Mouse (Mus musculus) MEL (cell line): ENCODE results near the gene F830045P16Rik. TPM values are rescaled to one million over a fixed set of nuclear protein-coding genes. Genes with fewer than 3 reads are reported as not detected.

ENCODE experiments used
- DNase-seq: peaks from one replicate; pipeline ENCODE4 v3.0.0; 2011; ENCODE audit warnings: low read depth, low spot score
- H3K27ac ChIP-seq: 2 replicates; pipeline ENCODE4 v1.5.1; 2012; ENCODE audit warnings: low read depth, mild to moderate bottlenecking, control low read depth, low read length, moderate library complexity; ENCODE audit not compliant: control insufficient read depth
- H3K27me3 ChIP-seq, 2 experiments: fragments of 150-350 bp in 1 of 2; sonication (generic) in 1 of 2; 2 replicates each; pipeline ENCODE4 v1.6.1; 2012; ENCODE audit warnings: low read length in 2 of 2, mild to moderate bottlenecking in 2 of 2, improper control_type of control experiment in 1 of 2, moderate library complexity in 1 of 2; ENCODE audit not compliant: insufficient read depth in 2 of 2, control insufficient read depth in 1 of 2
- H3K36me3 ChIP-seq, 2 experiments: 2 replicates each; pipeline ENCODE4 v1.6.1; 2012 to 2014; ENCODE audit warnings: low read length in 2 of 2, improper control_type of control experiment in 1 of 2, inconsistent platforms in 1 of 2, mild to moderate bottlenecking in 1 of 2; ENCODE audit not compliant: insufficient read depth in 2 of 2, control insufficient read depth in 1 of 2
- H3K4me1 ChIP-seq, 2 experiments: fragments of 150-350 bp in 1 of 2; sonication (generic) in 1 of 2; 2 replicates each; pipeline ENCODE4 v1.6.1; 2012; ENCODE audit warnings: low read length in 2 of 2, improper control_type of control experiment in 1 of 2, mild to moderate bottlenecking in 1 of 2; ENCODE audit not compliant: insufficient read depth in 2 of 2, control insufficient read depth in 1 of 2
- H3K4me3 ChIP-seq, 2 experiments: fragments of 150-350 bp in 1 of 2; sonication (generic) in 1 of 2; 2 replicates each; pipeline ENCODE4 v1.5.1; 2012; ENCODE audit warnings: low read depth in 2 of 2, low read length in 2 of 2, mild to moderate bottlenecking in 2 of 2, moderate library complexity in 2 of 2, control low read depth in 1 of 2, improper control_type of control experiment in 1 of 2; ENCODE audit not compliant: control insufficient read depth in 1 of 2, insufficient read depth in 1 of 2
- H3K79me2 ChIP-seq: 2 replicates; pipeline ENCODE4 v1.6.1; 2012; ENCODE audit warnings: mild to moderate bottlenecking, low read length, moderate library complexity; ENCODE audit not compliant: control insufficient read depth, poor library complexity, insufficient read depth
- H3K9ac ChIP-seq: 2 replicates; pipeline ENCODE4 v1.6.1; 2012; ENCODE audit warnings: low read depth, mild to moderate bottlenecking, control low read depth, low read length, moderate library complexity; ENCODE audit not compliant: control insufficient read depth, poor library complexity, severe bottlenecking
- H3K9me3 ChIP-seq: fragments of 150-350 bp; sonication (generic); replicated peaks from 2 replicates; pipeline ENCODE4 v1.6.1; 2012; ENCODE audit warnings: mild to moderate bottlenecking, low read length, improper control_type of control experiment, moderate library complexity; ENCODE audit not compliant: insufficient read depth
- BHLHE40 ChIP-seq: IDR thresholded peaks from 2 replicates; pipeline ENCODE4 v1.6.1; 2012; ENCODE audit warnings: low read depth, mild to moderate bottlenecking, inconsistent platforms, low read length, improper control_type of control experiment, borderline replicate concordance
- CHD1 ChIP-seq: IDR thresholded peaks from 2 replicates; pipeline ENCODE4 v1.6.1; 2012; ENCODE audit warnings: low read depth, mild to moderate bottlenecking, inconsistent platforms, low read length, improper control_type of control experiment
- CHD2 ChIP-seq: IDR thresholded peaks from 2 replicates; pipeline ENCODE4 v1.6.1; 2011; ENCODE audit warnings: low read length, improper control_type of control experiment
- E2F4 ChIP-seq: IDR thresholded peaks from 2 replicates; pipeline ENCODE4 v1.6.1; 2011; ENCODE audit warnings: low read depth, low read length, improper control_type of control experiment, borderline replicate concordance
- ELF1 ChIP-seq: IDR thresholded peaks from 2 replicates; pipeline ENCODE4 v1.6.1; 2014; ENCODE audit warnings: low read depth, mild to moderate bottlenecking, inconsistent platforms, low read length, improper control_type of control experiment, moderate library complexity
- EP300 ChIP-seq, 2 experiments: IDR thresholded peaks; 2 replicates each; pipeline ENCODE4 v1.6.1; 2011; ENCODE audit warnings: improper control_type of control experiment in 2 of 2, low read length in 2 of 2, low read depth in 1 of 2, mild to moderate bottlenecking in 1 of 2
- GABPA ChIP-seq: IDR thresholded peaks from 2 replicates; pipeline ENCODE4 v1.6.1; 2012; ENCODE audit warnings: low read depth, mild to moderate bottlenecking, inconsistent platforms, low read length, improper control_type of control experiment, moderate library complexity
- HCFC1 ChIP-seq: IDR thresholded peaks from 2 replicates; pipeline ENCODE4 v1.6.1; 2012; ENCODE audit warnings: low read depth, mild to moderate bottlenecking, inconsistent platforms, low read length, improper control_type of control experiment, moderate library complexity
- JUND ChIP-seq: IDR thresholded peaks from 2 replicates; pipeline ENCODE4 v1.6.1; 2011; ENCODE audit warnings: low read depth, mild to moderate bottlenecking, improper control_type of control experiment, low read length
- KAT2A ChIP-seq: conservative IDR thresholded peaks from 2 replicates; pipeline ENCODE4 v1.6.1; 2012; ENCODE audit warnings: low read depth, low read length, improper control_type of control experiment, inconsistent platforms
- MAZ ChIP-seq: IDR thresholded peaks from 2 replicates; pipeline ENCODE4 v1.6.1; 2012; ENCODE audit warnings: low read depth, mild to moderate bottlenecking, inconsistent platforms, low read length, improper control_type of control experiment
- MYB ChIP-seq: IDR thresholded peaks from 2 replicates; pipeline ENCODE4 v1.6.1; 2011; ENCODE audit warnings: mild to moderate bottlenecking, low read depth, low read length, improper control_type of control experiment
- MYC ChIP-seq: IDR thresholded peaks from 2 replicates; pipeline ENCODE4 v1.6.1; 2011; ENCODE audit warnings: low read depth, mild to moderate bottlenecking, low read length, improper control_type of control experiment, moderate library complexity
- NELFE ChIP-seq: IDR thresholded peaks from 2 replicates; pipeline ENCODE4 v1.6.1; 2011; ENCODE audit warnings: low read depth, low read length, improper control_type of control experiment
- POLR2AphosphoS5 ChIP-seq: IDR thresholded peaks from 2 replicates; pipeline ENCODE4 v1.6.1; 2012; ENCODE audit warnings: low read depth, borderline replicate concordance, mild to moderate bottlenecking, inconsistent platforms, low read length, moderate library complexity, mixed read lengths
- RAD21 ChIP-seq: IDR thresholded peaks from 2 replicates; pipeline ENCODE4 v1.6.1; 2011; ENCODE audit warnings: mild to moderate bottlenecking, low read depth, low read length, improper control_type of control experiment
- RCOR1 ChIP-seq: IDR thresholded peaks from 2 replicates; pipeline ENCODE4 v1.6.1; 2012; ENCODE audit warnings: low read depth, mild to moderate bottlenecking, inconsistent platforms, low read length, improper control_type of control experiment
- TBP ChIP-seq: IDR thresholded peaks from 2 replicates; pipeline ENCODE4 v1.8.0; 2011; ENCODE audit warnings: low read depth, low read length, improper control_type of control experiment
- TCF12 ChIP-seq: IDR thresholded peaks from 2 replicates; pipeline ENCODE4 v1.6.1; 2014; ENCODE audit warnings: low read depth, mild to moderate bottlenecking, inconsistent platforms, low read length, improper control_type of control experiment, moderate library complexity
- UBTF ChIP-seq: IDR thresholded peaks from 2 replicates; pipeline ENCODE4 v1.6.1; 2012; ENCODE audit warnings: low read depth, mild to moderate bottlenecking, inconsistent platforms, low read length, improper control_type of control experiment, moderate library complexity, borderline replicate concordance; ENCODE audit not compliant: insufficient read depth
- ZC3H11A ChIP-seq: IDR thresholded peaks from 2 replicates; pipeline ENCODE4 v1.6.1; 2012; ENCODE audit warnings: low read depth, mild to moderate bottlenecking, inconsistent platforms, low read length, improper control_type of control experiment
- ZNF384 ChIP-seq: IDR thresholded peaks from 2 replicates; pipeline ENCODE4 v1.6.1; 2012; ENCODE audit warnings: low read depth, mild to moderate bottlenecking, inconsistent platforms, low read length, improper control_type of control experiment
- polyA plus RNA-seq, 2 experiments: library from polyadenylated mRNA; stranded (reverse) in 1 of 2; unstranded in 1 of 2; fragments of >175 nt in 1 of 2; fragments of >200 nt in 1 of 2; gene quantifications; 2 replicates each; pipeline versions ENCODE4 v1.2.1 to v1.2.4; 2012; ENCODE audit warnings: low replicate concordance in 2 of 2, low read depth in 1 of 2; ENCODE audit not compliant: insufficient read length in 2 of 2, insufficient read depth in 1 of 2, missing spikeins in 1 of 2
- total RNA-seq: library from RNA; depleted of rRNA; stranded (reverse); fragments of 300-350 nt; gene quantifications from 2 replicates; pipeline ENCODE4 v1.2.3, GENCODE M21; 2012

The F830045P16Rik gene
- total and polyA plus RNA-seq, 3 experiments = not detected

DNA sequence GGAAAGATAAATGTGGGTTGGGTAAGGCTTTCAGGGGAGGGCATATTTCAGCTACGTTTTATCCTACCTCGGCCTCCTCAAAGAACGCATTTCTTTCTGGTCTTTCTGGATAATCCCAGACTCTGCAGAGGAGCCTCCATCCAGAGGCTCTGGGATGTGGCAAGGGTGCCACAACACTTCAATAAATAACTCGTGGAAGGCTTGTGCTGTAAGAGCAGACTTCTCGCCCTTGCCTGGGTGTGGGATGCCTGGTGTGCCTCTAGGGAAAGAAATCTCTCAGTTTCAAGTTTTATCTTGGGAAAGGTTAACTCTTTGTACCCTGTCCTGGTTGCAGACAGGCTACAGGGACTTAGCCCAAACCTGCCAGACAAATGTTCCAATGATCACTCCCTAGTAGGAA is 33.2 kb upstream of the F830045P16Rik start:
- Histone ChIP-seq H3K4me1 (no peaks in the 10 kb centered on the region), H3K9ac (no peak overlapping the region), H3K27me3 (peaks cover 0 to 1% of the 10 kb centered on the region in 2 experiments; a peak in 1 of 4 replicates), H3K4me3 (no peak overlapping the region), H3K36me3 (no peaks in the 10 kb centered on the region), H3K27ac (no peak overlapping the region), H3K9me3 (no peaks in the 10 kb centered on the region), H3K79me2 (no peaks in the 10 kb centered on the region)
- no peak for DNase-seq
- TF ChIP-seq KAT2A = no peak
- no peak for TF ChIP-seq MYB
- no peak for TF ChIP-seq EP300 (IDR thresholded peaks at IDR 0.05; ENCODE audit: low read depth in 1 of 2, low read length in 2 of 2)
- TF ChIP-seq UBTF = no peak
- TF ChIP-seq E2F4 = no peak
- TF ChIP-seq HCFC1 = no peak
- no peak for TF ChIP-seq ZNF384
- TF ChIP-seq CHD2 = no peak
- no peak for TF ChIP-seq MYC
- TF ChIP-seq NELFE = no peak
- no peak for TF ChIP-seq RCOR1
- no peak for TF ChIP-seq ELF1
- no peak for TF ChIP-seq POLR2AphosphoS5

DNA sequence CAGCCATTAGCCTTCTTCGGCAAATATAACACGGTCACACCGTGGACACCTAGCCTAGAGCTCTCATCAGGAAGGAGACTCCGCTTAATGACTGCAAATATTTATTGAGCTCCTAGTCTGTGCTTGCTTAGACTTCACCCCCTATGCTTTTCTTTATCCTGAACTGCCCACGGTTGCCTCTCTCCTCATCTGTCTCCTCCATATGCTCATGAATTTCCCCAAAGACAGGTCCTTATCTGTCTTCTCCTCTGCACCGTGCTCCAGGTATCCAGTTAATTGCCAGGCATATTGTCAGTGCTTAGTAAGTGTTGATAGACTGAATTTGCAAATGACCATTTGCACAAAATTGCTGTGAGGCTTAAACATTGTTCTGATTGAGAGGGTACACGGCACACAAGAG is 32.7 kb upstream of the F830045P16Rik start:
- H3K36me3 ChIP-seq = no peaks in the 10 kb centered on the region
- no peak for DNase-seq
- H3K79me2 ChIP-seq = no peaks in the 10 kb centered on the region
- no peak overlapping the region for H3K9ac ChIP-seq
- no peaks in the 10 kb centered on the region for H3K4me1 ChIP-seq
- H3K27ac ChIP-seq = no peak overlapping the region
- TF ChIP-seq POLR2AphosphoS5 (no peak), GABPA (no peak), HCFC1 (no peak), NELFE (no peak), UBTF (no peak), ZNF384 (no peak), CHD1 (no peak), ZC3H11A (no peak), JUND (no peak), RAD21 (no peak), MAZ (no peak), TBP (no peak), BHLHE40 (no peak), TCF12 (no peak)
- H3K4me3 ChIP-seq = no peak overlapping the region
- H3K9me3 ChIP-seq = no peaks in the 10 kb centered on the region
- H3K27me3 ChIP-seq = peaks cover 0 to 1% of the 10 kb centered on the region in 2 experiments; a peak in 1 of 4 replicates
